Mouse (Mus musculus): ENCODE measurements around the gene Actn1.

Actn1 gene

DNA sequence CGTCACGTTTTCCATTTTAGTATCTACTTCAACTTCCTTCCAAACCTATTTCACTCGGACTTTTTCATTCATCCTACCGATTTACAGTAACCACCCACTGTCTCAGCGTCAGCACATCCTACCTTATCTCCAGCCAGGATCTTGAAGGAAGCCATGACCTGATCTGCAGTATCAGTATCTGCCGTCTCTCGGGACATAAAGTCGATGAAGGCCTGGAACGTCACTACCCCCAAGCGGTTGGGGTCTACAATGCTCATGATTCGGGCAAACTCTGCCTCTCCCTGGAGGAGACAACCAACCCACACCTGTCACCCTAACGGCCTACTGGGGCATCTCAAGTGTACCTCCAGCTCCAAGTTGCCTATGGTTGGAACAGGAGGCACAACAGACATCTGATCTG is 91.4 kb downstream of the Actn1 start:
- no peak for DNase-seq

DNA sequence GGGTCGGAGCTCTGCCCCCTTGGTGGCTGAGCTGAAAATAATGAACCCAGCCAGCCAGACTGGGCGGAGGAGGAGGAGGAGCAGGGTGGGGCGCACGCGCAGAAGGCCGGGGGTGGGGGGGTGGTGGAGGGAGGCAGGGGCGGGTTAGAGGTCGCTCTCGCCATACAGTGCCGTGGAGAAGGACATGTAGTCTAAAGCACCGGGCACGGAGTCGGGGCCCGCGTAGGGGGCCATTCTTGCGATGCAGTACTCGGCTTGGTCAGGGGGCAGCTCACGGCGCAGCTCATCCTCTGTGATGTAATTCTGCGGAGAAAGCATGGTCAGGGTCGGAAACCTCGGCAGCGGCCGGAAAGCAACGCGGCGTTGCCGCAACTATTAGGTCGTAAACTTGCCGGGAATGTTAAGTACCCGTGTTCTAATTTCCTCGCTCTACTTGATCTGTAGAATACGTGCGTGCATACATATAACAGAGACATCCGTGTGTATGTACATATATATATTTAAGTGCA is 91.9 kb downstream of the Actn1 start:
- DNase-seq: peak; percentile 88

GRCm38 (mm10) chr12:80167321-80167720 is 92.8 kb downstream of the Actn1 start:
- no peak for DNase-seq

DNA sequence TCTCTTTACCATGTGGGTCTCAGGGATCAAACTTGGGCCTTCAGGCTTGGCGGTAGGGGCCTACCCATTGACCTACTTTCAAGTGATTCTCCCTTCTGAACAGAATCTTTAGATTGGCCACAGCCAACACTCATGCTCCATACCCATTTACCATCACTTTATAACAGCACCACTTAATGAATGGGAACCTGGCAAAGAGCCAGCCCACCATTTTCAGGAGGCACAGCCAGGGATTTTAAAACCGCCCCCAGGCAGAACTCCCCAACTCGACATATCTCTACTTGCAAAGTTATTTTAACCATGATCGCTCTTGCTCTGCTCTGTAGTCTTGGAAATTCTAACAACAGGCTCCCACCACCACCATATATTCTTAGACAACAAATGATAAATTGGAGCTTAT is 93.5 kb downstream of the Actn1 start:
- DNase-seq: no peak

DNA sequence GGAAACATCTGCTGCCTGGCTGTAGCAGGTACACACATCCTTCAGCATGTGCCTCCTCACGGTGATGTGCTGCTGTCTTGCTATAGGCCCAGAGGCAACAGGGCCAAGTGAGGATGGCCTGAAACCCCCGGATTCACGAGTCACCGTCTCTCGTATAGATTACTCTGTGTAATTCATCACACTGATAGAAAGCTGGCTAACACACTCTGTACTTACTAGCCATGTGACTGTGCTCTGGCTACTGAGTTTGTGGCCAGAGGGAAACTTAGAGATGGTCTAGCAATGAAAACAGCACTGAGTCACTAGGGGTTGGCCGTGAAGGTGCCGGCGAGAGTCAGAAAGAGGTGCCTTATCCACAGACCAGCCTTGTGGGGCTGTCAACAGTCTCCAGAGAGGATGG is 95.6 kb downstream of the Actn1 start:
- no peak for DNase-seq

- DNase-seq: no peak
These were observed 97.7 kb downstream of the Actn1 start for GRCm38 (mm10) chr12:80162448-80162847.

DNA sequence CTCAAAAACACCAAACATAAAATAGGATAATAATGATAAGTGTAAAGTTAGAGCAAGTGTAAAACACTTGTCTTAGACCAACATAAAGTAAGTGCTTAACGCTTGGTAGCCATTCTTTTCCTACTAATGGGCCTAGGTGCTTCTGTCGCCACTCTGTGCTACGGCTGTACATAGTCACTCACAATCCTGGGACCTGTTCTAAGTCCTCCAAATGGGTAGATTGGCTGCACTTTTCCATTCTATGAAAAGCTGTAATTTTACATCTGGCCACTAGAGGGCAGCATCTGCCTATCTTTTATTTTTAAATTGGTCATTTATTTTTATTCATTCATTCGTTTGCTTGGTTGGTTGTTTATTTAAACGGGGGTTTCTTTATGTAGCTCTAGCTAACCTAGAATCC is 102.5 kb downstream of the Actn1 start:
- DNase-seq: no peak

GRCm38 (mm10) chr12:80153687-80154326 is 106.4 kb downstream of the Actn1 start:
- peak; percentile 78 for DNase-seq

DNA sequence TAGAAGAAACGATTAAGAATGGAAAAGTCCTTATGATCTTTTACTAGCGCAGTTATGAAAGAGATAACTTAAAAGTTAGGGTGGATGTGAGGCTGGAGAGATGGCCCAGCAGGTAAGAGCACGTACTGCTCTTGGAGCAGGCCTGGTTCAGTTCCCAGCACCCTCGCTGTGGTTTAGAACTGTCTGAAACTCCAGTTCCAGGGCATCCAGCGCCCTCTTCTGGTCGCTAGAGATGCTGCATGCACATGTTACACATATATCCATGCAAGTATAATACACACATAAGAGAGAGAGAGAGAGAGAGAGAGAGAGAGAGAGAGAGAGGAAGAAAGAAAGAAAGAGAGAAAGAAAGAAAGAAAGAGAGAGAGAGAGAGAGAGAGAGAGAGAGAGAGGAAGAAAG is 107.1 kb downstream of the Actn1 start:
- no peak for DNase-seq

DNA sequence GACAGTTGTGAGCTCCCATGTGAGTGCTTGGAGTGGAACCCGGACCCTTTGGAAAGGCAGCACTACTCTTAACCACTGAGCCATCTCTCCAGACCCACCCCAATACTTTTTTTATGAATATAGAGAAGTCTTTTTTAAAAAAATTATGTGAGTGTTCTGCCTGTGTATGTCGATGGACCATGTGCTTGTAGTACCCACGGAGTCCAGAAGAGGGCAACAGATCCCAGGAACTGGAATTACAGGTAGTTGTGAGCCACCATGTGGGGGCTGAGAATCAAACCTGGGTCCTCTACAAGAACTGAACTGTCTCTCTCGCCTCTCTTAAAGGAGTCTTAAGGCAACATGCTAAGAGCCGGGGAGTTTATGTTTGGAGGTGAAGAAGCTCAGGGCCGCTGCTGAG is 108.3 kb downstream of the Actn1 start:
- DNase-seq: no peak

GRCm38 (mm10) chr12:80150624-80151023 is 109.5 kb downstream of the Actn1 start:
- DNase-seq: peak; percentile 55

DNA sequence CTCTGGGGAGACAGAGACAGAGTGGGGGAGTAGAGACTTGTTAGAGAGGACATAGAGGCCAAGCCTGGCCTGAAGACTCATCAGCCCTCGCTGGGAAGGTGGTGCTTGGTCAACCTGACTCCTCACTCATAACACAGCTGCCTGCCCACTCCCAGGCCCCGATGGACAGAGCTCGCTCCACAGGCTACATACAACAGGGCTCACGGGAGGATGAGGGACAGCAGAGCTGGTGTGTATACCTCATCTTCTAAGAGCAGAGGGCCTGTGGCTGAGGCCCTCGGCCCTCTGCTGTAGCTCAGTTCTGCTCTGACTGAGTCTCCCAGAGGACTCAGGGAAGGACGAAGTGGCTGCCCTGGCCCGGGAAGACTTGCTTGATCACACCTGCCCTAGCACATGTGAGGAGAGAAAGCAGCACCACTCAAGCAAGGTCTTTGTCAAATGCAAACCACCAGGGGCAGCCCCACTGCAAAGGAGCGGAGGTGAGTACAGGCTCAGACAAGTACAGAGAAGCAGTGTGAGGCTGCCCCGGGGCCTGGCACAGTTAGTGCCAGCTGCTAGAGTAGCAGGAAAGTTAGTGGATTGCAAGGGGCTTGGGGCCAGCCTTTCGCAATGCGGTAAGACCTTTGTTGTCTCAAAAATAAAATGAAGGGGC is 112.5 kb downstream of the Actn1 start:
- DNase-seq: no peak

GRCm38 (mm10) chr12:80146227-80147223 is 113.6 kb downstream of the Actn1 start:
- peak; percentile 89 for DNase-seq

GRCm38 (mm10) chr12:80145365-80145764 is 114.8 kb downstream of the Actn1 start:
- DNase-seq: no peak

DNA sequence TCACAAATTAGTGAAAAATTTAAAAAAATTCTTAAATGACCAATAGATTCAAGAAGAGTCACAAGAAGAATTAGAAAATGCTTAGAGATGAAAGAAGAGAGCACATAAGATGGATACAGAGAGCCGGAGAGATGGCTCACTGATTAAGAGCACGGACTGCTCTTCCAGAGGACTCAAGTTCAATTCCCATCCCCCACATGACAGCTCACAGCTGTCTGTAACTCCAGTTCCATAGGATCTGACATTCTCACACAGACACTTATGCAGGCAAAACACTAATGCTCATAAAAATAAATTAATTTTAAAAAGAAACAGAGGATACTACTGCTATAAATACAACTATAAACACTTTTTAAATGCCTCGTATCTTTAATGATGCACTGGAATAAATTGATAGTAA is 115.3 kb downstream of the Actn1 start:
- DNase-seq: no peak

DNA sequence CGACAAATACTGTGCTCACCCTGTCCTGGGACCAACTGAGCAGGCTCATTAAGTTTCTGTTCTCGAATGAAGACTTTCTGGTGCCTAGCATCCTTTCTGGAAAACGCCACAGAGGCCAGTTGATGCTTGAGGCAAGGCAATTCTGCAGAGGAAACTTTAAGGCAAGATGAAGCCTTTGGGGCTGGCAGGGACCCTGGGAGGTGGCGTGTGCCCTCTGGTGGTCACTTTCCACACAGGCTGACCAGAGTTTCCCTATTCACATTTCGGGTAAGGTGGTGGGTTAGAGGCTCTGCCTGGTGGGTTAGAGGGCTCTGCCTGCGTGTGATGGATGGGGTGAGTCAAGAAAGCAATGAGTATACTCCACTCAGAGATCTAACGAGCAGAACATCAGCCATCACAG is 118.7 kb downstream of the Actn1 start:
- DNase-seq: peak; percentile 81

GRCm38 (mm10) chr12:80141011-80141410 is 119.2 kb downstream of the Actn1 start:
- DNase-seq: no peak

DNA sequence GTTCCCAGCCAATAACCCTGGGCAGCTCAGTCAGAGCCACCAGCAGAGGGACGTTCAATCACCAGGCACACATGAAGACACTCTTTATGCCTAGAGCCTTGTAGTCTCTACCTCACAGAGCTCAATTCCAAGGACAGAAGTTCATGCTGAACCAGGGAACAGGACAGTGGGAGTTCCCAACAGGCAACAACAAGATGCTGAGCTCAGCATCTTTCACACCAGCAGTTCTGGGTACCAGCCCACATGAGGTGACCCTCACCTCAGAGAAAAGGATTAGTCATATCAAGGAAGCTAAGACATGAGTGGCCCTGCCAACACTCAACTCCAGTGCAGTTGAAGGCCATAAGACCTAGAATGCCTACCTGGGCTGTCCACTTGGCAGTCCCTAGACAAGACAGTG is 122.4 kb downstream of the Actn1 start:
- no peak for DNase-seq

- no peak for DNase-seq
These were observed 122.9 kb downstream of the Actn1 start for GRCm38 (mm10) chr12:80137246-80137645.

DNA sequence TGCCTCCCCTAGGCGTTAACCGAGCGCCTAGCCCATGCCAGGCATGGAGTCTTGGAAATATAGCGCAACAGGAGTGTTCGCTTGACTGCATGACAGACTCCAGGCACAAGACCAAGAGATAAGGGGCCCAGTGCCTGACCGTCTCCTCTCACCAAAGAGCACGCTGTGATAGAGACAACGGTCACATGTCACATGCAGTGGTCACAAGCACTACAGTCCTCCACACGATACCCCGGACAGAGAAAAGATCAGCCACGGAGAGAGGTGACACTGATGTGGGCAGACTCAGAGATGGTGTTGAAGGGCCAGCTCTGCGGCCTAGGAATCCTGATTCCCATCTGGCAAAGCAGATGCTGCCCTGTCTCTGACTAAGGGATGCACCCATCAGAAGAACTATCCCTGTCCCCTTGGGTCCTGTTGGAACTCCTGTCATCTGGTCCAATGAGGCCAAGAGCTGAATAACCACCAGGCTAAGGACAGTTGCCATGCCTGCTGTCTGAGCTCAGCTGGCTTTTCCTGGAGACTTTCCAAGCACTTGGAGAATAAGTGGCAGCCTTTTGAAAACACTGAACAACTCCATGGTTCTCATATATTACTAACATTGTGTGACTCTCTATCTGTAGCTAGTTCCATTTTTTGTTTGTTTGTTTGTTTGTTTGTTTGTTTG is 123.8 kb downstream of the Actn1 start:
- no peak for DNase-seq

- no peak for DNase-seq
These were observed 125.0 kb downstream of the Actn1 start for GRCm38 (mm10) chr12:80135173-80135572.

DNA sequence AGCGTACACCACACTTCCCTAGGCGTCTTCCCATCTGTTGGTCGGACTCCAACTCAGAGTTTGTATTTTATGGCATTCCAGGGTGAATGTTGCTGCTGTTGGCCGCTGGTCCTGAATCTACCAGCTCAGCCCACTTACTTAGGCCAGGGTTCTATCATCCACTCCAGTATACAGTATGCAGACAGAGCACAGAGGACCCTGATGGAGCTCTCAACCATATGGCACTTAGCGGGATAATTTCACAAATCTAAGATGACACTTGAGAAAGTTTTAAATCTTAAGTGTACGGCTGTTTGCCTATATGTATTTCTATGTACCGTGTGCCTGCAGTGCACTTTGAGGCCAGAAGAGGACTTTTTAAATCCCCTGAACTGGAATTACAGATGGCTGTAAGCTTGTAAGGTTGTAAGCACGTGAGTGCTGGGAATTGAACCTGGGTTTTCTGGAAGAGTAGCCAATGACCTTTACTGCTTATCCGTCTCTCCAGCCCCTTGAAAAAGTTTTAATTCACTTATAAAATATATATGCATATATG is 127.1 kb downstream of the Actn1 start:
- no peak for DNase-seq
